8 mouse cellular contexts compared by ENCODE assay signal in genomic region chr2:14873701-14874181, GRCm38 (mm10).
DNase-seq lines count a peak whose midpoint lies in the region; ATAC-seq and TF ChIP-seq lines count a peak whose summit lies in the region.

No protein-coding gene starts in this region.

- no peaks in the 10 kb centered on the region for H3K4me1 ChIP-seq in cerebellum, adult 2 months (ENCODE audit: control insufficient read depth, insufficient read depth, low read length)
- 0 out of 2 replicates have a peak, but pooled peaks cover 2% of the 10 kb centered on the region for H3K4me1 ChIP-seq in forebrain, embryonic 11.5 days (replicated peaks; ENCODE audit: control insufficient read depth, insufficient read depth, low read length)
- peaks cover 13% of the 10 kb centered on the region for H3K4me1 ChIP-seq in kidney, embryonic 16.5 days (ENCODE audit: insufficient read depth, low read length)

- peak overlapping the region; percentile 52 for H3K4me3 ChIP-seq in cerebellum, adult 2 months (replicated peaks; ENCODE audit: insufficient read depth, low read depth, low read length)
- H3K4me3 ChIP-seq in forebrain, embryonic 11.5 days (ENCODE audit: low read depth, low read length): 0 out of 2 replicates have a peak overlapping the region, but pooled peaks have one; percentile 5
- peak overlapping the region; percentile 39 for H3K4me3 ChIP-seq in kidney, embryonic 16.5 days (ENCODE audit: low read length)

- no peak for TF ChIP-seq POLR2A in cerebellum, adult 2 months (IDR thresholded peaks at IDR 0.05; ENCODE audit: borderline replicate concordance, insufficient read depth, low read length)

- no peaks in the 10 kb centered on the region for H3K9me3 ChIP-seq in forebrain, embryonic 11.5 days (ENCODE audit: control insufficient read depth, low read length)
- no peaks in the 10 kb centered on the region for H3K9me3 ChIP-seq in kidney, embryonic 16.5 days (ENCODE audit: low read length)

- peak overlapping the region; percentile 35; the same call in 1 of the 2 replicates for H3K4me2 ChIP-seq in forebrain, embryonic 11.5 days (ENCODE audit: low read depth, low read length, severe bottlenecking)
- peak overlapping the region; percentile 60 for H3K4me2 ChIP-seq in kidney, embryonic 16.5 days (replicated peaks; ENCODE audit: low read depth, low read length)

- H3K36me3 ChIP-seq in forebrain, embryonic 11.5 days (ENCODE audit: control insufficient read depth, insufficient read depth, low read length): no peaks in the 10 kb centered on the region
- no peaks in the 10 kb centered on the region for H3K36me3 ChIP-seq in kidney, embryonic 16.5 days (ENCODE audit: insufficient read depth, low read length)

- ATAC-seq in forebrain, embryonic 11.5 days (replicated peaks; ENCODE audit: low FRiP score): peak; percentile 28; the same call in 1 of the 2 replicates
- peak; percentile 65; the same call in 1 of the 2 replicates for ATAC-seq in kidney, embryonic 16.5 days (ENCODE audit: low FRiP score, low TSS enrichment)
- no peak for ATAC-seq in activated CD4-positive, CD25-positive, alpha-beta regulatory T cell, adult 4 months

- peak overlapping the region; percentile 17; the same call in 1 of the 2 replicates for H3K9ac ChIP-seq in forebrain, embryonic 11.5 days (ENCODE audit: low read length)
- peak overlapping the region; percentile 63 for H3K9ac ChIP-seq in kidney, embryonic 16.5 days (replicated peaks; ENCODE audit: low read length)

- H3K27ac ChIP-seq in cerebellum, adult 2 months (ENCODE audit: insufficient read depth, low read length): no peak overlapping the region
- H3K27ac ChIP-seq in forebrain, embryonic 11.5 days (ENCODE audit: low read depth, low read length): no peak overlapping the region
- no peak overlapping the region for H3K27ac ChIP-seq in kidney, embryonic 16.5 days (ENCODE audit: low read length)

- H3K27me3 ChIP-seq in cerebellum, adult 2 months (ENCODE audit: control insufficient read depth, insufficient read depth, low read length): no peaks in the 10 kb centered on the region
- H3K27me3 ChIP-seq in forebrain, embryonic 11.5 days (ENCODE audit: control insufficient read depth, insufficient read depth, low read length): no peaks in the 10 kb centered on the region
- no peaks in the 10 kb centered on the region for H3K27me3 ChIP-seq in kidney, embryonic 16.5 days (ENCODE audit: insufficient read depth, low read length)

- WGBS in cerebellum, adult 2 months: 18% methylated on average over 15 of the region's 15 CpGs
- 11% methylated on average over 15 of the region's 15 CpGs for WGBS in forebrain, embryonic 11.5 days
- 7% methylated on average over 15 of the region's 15 CpGs for WGBS in kidney, embryonic 16.5 days

- peak in 1 of 2 experiments; percentile 19 for DNase-seq in cerebellum, adult 2 months
- DNase-seq in cerebellum, adult 9-10 months: no peak
- peak; percentile 11 for DNase-seq in Muller cell, postnatal 12 days (ENCODE audit: inconsistent ontology term)
- DNase-seq in forebrain, embryonic 11.5 days (ENCODE audit: low spot score): peak; percentile 52
- peak; percentile 35 for DNase-seq in neural tube, embryonic 10.5 days (ENCODE audit: extremely low spot score, low spot score)
- no peak for DNase-seq in gastrocnemius, adult 8-10 months (ENCODE audit: low spot score in 2 of 2)

- TF ChIP-seq CTCF in cerebellum, adult 2 months (IDR thresholded peaks at IDR 0.05; ENCODE audit: borderline replicate concordance, insufficient read depth, low read depth, low read length): no peak

Comparison
In these comparisons a context has a peak if more than half of its experiments do, and no peak if none do; other contexts are left out.
1. DNase-seq: peak in Muller cell, postnatal 12 days (single experiment), forebrain, embryonic 11.5 days (single experiment) and neural tube, embryonic 10.5 days (single experiment); none in cerebellum, adult 9-10 months (single experiment) and gastrocnemius, adult 8-10 months (0 of 2).
2. Peak in every context shown above with its lines, with median percentiles within 50 percentile points of each other: H3K4me3 ChIP-seq.